Mouse (Mus musculus) kidney, adult 18-20 months (tissue): ENCODE results near the gene Tmprss9.
A peak's percentile ranks its signal among the peaks of the same experiment; 100 is the strongest.

Experiments
- DNase-seq: peaks from one replicate; pipeline ENCODE4 v3.0.0; 2021

The Tmprss9 gene

DNA sequence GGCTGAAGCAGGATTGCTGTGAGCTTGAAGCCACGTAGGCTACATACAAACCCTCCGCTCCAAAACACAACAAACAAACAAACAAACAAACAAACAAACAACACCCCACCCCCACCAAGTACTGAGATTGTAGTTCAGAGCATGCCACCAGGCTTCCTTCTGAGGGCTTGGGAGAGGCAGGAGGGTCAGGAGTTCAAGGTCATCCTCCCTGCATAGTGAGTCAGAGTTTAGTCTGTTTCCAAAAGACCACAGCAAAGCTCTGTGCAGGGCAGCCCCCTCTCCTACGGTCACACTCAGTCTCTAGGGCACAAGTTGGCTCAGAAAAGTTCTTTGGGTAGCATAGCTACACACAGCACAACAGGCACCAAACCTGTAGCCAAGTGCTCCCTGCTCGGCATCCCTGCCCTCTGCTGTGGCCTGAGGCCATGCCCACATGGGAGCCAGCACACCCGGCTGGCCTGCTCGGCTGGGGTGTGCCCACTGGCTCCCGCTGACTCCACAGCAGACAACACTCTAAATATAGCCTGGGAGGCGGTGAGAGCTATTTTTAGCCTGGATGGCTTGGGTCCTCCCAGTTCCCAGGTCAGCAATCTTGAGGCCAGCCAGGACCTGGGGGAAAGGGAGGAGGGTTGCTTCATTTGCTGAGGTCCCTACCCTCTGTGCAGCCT is 68.8 kb downstream of the Tmprss9 start:
- DNase-seq: peak; percentile 77

- DNase-seq: no peak
These were observed 69.3 kb downstream of the Tmprss9 start for GRCm38 (mm10) chr10:80940988-80941347.

- no peak for DNase-seq
These were observed 71.3 kb downstream of the Tmprss9 start for GRCm38 (mm10) chr10:80942919-80943318.

- DNase-seq: no peak
These were observed 72.1 kb downstream of the Tmprss9 start for GRCm38 (mm10) chr10:80943701-80944100.

DNA sequence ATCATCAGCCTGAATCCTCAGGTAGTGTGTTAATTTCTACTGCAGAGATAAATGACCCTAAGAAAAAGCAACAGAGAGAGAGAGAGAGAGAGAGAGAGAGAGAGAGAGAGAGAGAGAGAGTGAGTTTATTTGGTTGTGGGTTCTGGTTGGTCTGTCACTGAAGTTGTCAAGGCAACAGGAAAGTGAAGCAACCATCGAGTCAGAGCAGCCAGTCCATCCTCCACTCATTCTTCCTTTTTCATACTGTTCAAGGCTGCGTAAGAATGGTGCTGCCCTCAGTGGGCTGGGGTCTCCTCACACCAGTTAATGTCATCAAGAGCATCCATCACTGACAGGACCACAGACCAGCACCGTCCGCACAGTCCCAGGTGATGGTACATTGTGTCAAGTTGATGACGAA is 72.6 kb downstream of the Tmprss9 start:
- no peak for DNase-seq

DNA sequence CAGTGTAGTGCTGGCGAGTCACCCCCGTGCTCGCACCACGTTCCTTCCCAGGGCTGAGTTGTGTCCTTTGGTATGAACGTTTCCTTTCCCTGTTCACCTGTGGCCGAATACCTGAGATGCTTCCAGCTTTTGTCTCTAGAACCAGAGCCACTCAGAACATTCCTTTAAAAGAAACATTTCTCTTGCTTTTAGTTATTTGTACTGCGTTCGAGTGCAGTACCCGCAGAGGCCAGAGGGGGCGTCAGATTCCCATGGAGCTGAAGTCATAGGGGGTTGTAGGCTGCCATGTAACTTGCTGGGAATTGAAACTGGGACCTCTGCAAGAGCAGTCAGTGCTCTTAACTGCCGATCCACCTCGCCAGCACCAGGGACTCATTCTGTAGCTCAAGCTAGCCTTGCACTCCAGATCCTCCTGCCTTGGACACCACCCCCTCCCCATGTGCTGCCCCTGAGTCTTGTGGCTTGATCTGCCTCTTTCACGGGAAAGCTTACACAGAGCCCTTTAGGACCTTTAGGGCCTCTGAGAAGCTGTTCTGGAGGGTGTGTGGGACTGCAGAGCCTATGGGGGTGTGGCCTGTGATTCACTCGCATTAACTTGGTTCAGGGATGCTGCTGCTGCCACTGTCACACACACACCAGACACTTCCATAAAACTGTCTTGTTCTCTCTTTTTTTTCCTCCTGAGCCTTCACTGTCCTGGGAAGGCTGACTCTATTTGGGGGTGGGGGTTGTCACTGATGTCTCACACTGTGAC is 75.2 kb downstream of the Tmprss9 start:
- DNase-seq: no peak

DNA sequence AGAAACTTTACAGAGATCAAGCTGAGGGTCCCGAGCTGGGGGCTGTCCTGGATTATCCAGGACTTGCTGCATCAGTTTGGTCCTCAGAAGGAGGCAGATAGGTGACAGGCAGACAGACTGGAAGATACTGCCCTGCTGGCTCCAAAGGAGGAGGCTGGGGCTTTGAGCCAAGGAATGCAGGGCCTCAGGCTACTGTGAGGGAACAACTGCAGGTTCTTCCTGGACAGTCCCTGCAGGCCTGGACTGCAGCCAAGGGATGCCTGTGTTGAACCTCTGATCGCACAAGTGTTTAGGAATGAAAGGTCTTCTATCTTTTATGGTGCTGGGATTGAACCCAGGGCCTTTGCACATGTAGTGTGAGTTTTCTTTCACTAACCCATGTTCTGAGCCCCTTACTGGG is 76.2 kb downstream of the Tmprss9 start:
- peak; percentile 63 for DNase-seq

- no peak for DNase-seq
These were observed 76.9 kb downstream of the Tmprss9 start for GRCm38 (mm10) chr10:80948570-80948969.

GRCm38 (mm10) chr10:80949081-80949480 is 77.4 kb downstream of the Tmprss9 start:
- no peak for DNase-seq
